Mouse (Mus musculus) ES-E14 (cell line): ENCODE data around the gene Tubgcp6. TPM values are rescaled to one million over a fixed set of nuclear protein-coding genes. Genes with fewer than 3 reads are reported as not detected.

Source experiments
- DNase-seq: peaks from one replicate; pipeline ENCODE4 v3.0.0-alpha.2; 2013; ENCODE audit warnings: low read depth, low spot score
- H3K27ac ChIP-seq: 2 replicates; pipeline ENCODE4 v1.5.1; 2012; ENCODE audit warnings: low read depth, mild to moderate bottlenecking, low read length, moderate library complexity, mixed read lengths; ENCODE audit not compliant: poor library complexity, insufficient read depth, severe bottlenecking
- H3K36me3 ChIP-seq: 2 replicates; pipeline ENCODE4 v1.6.1; 2012; ENCODE audit warnings: mild to moderate bottlenecking, low read length, moderate library complexity, mixed read lengths; ENCODE audit not compliant: control insufficient read depth, poor library complexity, insufficient read depth, severe bottlenecking
- H3K4me1 ChIP-seq, 2 experiments: fragments of 150-350 bp in 1 of 2; sonication (generic) in 1 of 2; 2 replicates each; pipeline ENCODE4 v1.6.1; 2012; ENCODE audit warnings: low read length in 2 of 2, mild to moderate bottlenecking in 1 of 2, mixed read lengths in 1 of 2; ENCODE audit not compliant: control insufficient read depth in 2 of 2, insufficient read depth in 2 of 2, poor library complexity in 1 of 2
- H3K4me3 ChIP-seq, 2 experiments: fragments of 150-350 bp in 1 of 2; sonication (generic) in 1 of 2; 2 replicates each; pipeline ENCODE4 v1.5.1; 2012; ENCODE audit warnings: low read length in 2 of 2, low read depth in 1 of 2, mild to moderate bottlenecking in 1 of 2, mixed read lengths in 1 of 2; ENCODE audit not compliant: insufficient read depth in 1 of 2, poor library complexity in 1 of 2, severe bottlenecking in 1 of 2
- H3K9ac ChIP-seq: 2 replicates; pipeline ENCODE4 v1.6.1; 2012; ENCODE audit warnings: low read depth, mild to moderate bottlenecking, low read length, mixed read lengths; ENCODE audit not compliant: poor library complexity, insufficient read depth, severe bottlenecking
- H3K9me3 ChIP-seq: fragments of 150-350 bp; sonication (generic); 2 replicates; pipeline ENCODE4 v1.6.1; 2012; ENCODE audit warnings: low read depth, mild to moderate bottlenecking, low read length; ENCODE audit not compliant: control insufficient read depth, insufficient read depth
- CHD2 ChIP-seq: IDR thresholded peaks from 2 replicates; pipeline ENCODE4 v1.6.1; 2014; ENCODE audit warnings: mild to moderate bottlenecking, low read depth, low read length, inconsistent platforms
- HCFC1 ChIP-seq: IDR thresholded peaks from 2 replicates; pipeline ENCODE4 v1.6.1; 2012; ENCODE audit warnings: low read length, inconsistent platforms, borderline replicate concordance; ENCODE audit not compliant: insufficient read depth
- MAFK ChIP-seq: IDR thresholded peaks from 2 replicates; pipeline ENCODE4 v1.6.1; 2014; ENCODE audit warnings: mild to moderate bottlenecking, low read depth, low read length, inconsistent platforms; ENCODE audit not compliant: insufficient read depth
- ZC3H11A ChIP-seq: IDR thresholded peaks from 2 replicates; pipeline ENCODE4 v1.6.1; 2012; ENCODE audit warnings: low read depth, mild to moderate bottlenecking, inconsistent platforms, low read length, borderline replicate concordance
- ZNF384 ChIP-seq: IDR thresholded peaks from 2 replicates; pipeline ENCODE4 v1.6.1; 2012; ENCODE audit warnings: low read depth, low read length, inconsistent platforms
- in situ Hi-C, 2 experiments: fragments of 600-800 bp; cut with MboI; formaldehyde crosslinking; loops; one replicate each; pipeline ENCODE4 v1.15.1; 2025; ENCODE audit warnings: low sequenced_read_pairs in 2 of 2, inconsistent platforms in 1 of 2; ENCODE audit not compliant: unreplicated experiment in 2 of 2
- total RNA-seq: library from RNA; depleted of rRNA; stranded (reverse); fragments of 300-350 nt; gene quantifications from 2 replicates; pipeline ENCODE4 v1.2.3, GENCODE M21; 2012

The Tubgcp6 gene
- total RNA-seq, 1 experiment = 37.3 TPM

DNA sequence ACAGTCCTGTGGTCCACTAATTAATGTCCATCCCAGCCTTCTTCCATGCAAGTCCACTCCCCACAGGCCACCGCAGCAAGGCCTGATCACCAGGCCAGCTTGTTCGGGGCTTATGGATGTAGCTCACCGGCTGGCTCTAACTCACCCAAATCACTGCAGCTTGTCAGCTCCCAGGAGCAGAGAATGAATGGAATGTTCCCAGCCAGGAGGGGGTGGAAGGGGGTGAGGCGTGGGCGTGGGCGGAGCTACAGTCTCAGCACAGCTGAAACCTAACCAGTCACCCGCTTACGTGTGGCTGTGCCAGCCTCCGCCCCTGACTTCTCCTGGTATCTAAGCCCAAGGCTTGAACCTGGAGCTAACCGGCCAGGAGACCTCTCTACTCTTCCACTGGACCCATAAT is 46.5 kb upstream of the Tubgcp6 start:
- no peak for DNase-seq
- Histone ChIP-seq H3K4me3 (peak overlapping the region in 1 of 2 experiments; percentile 14; a peak in 1 of 4 replicates), H3K9me3 (no peaks in the 10 kb centered on the region), H3K27ac (no peak overlapping the region), H3K4me1 (peaks cover 2 to 46% of the 10 kb centered on the region in 2 experiments; a peak in 3 of 4 replicates), H3K36me3 (peaks cover 45% of the 10 kb centered on the region), H3K9ac (0 out of 2 replicates have a peak overlapping the region, but pooled peaks have one; percentile 35)
- TF ChIP-seq ZNF384 = no peak
- TF ChIP-seq MAFK = no peak
- in situ Hi-C loops = no loop called here

DNA sequence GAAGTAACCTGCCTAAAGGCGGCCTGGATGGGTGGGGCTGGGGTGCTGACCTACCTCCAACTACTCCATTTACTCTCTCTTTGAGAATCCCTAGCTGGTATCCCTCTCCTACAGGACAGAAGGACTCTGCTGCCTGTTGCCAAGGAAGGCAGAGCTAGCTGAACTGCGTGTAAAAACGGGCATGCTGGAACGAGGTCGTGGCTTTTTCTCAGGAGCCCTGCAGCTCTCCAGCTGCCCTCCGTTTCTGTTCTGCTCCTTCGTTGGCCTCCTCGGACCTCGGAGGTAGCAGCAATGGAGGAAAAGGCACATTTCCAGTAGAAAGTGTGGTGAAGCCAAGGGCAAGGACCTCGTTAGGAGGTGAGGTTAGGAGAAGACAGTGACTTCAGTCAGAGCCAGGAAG is 46.0 kb upstream of the Tubgcp6 start:
- no peak for DNase-seq
- peak overlapping the region in 1 of 2 experiments; percentile 14; a peak in 1 of 4 replicates for H3K4me3 ChIP-seq
- TF ChIP-seq MAFK = no peak
- TF ChIP-seq CHD2 = no peak
- no peak for TF ChIP-seq HCFC1
- TF ChIP-seq ZNF384 = no peak
- TF ChIP-seq ZC3H11A = no peak
- no peaks in the 10 kb centered on the region for H3K9me3 ChIP-seq
- peaks cover 2 to 42% of the 10 kb centered on the region in 2 experiments; a peak in 3 of 4 replicates for H3K4me1 ChIP-seq
- H3K27ac ChIP-seq = no peak overlapping the region
- H3K36me3 ChIP-seq = peaks cover 50% of the 10 kb centered on the region
- no peak overlapping the region for H3K9ac ChIP-seq
- in situ Hi-C loops = no loop called here

DNA sequence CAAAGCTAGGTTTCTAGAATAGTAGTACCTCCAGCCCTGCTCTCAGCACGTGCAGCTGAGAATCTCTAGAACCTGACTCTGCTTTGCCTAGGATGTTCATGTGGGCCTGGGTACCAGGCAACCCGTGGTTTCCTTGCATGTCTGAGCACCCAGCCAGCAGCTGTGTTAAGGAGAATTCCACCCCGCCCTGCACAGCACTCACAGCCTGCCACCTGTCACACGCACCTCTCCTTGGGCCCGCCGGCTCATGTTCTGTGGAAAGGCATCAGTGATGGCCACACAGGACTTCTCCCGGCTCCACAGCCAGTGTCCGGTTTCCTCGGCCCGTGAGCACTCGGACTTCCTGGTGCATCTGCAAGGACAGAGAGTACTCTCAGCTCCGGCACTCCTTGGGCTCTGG is 42.6 kb upstream of the Tubgcp6 start:
- TF ChIP-seq ZC3H11A = no peak
- no peak for TF ChIP-seq MAFK
- TF ChIP-seq CHD2 = no peak
- TF ChIP-seq HCFC1 = no peak
- TF ChIP-seq ZNF384 = no peak
- in situ Hi-C loops = no loop called here
- Histone ChIP-seq H3K9ac (no peak overlapping the region), H3K4me3 (no peak overlapping the region), H3K36me3 (peaks cover 75% of the 10 kb centered on the region), H3K27ac (no peak overlapping the region), H3K4me1 (peaks cover 0 to 43% of the 10 kb centered on the region in 2 experiments; a peak in 3 of 4 replicates), H3K9me3 (no peaks in the 10 kb centered on the region)
- no peak for DNase-seq

DNA sequence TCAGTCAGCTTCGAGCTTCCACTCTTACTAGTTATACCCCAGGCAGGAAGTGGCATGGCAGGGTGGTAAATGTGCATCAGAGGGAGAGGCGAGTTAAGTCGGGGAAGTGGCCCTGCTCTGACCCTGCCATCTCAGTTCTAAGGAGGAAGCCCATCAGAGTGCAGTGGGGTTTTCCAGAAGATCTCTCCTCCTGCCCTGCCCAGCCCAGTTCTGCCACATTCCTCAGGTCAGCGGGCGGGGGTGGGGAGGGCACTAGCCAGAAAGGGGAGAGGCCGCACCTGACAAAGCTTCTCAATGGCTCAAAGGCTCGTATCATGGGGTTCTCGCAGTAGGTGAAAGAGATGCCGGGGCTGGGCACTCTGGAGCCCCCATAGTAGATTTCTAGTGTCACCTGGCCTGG is 38.5 kb upstream of the Tubgcp6 start:
- peaks cover 0 to 30% of the 10 kb centered on the region in 2 experiments; a peak in 2 of 4 replicates for H3K4me1 ChIP-seq
- H3K9me3 ChIP-seq = no peaks in the 10 kb centered on the region
- H3K4me3 ChIP-seq = no peak overlapping the region
- TF ChIP-seq CHD2 = no peak
- no peak for DNase-seq
- no peak overlapping the region for H3K9ac ChIP-seq
- no peak overlapping the region for H3K27ac ChIP-seq
- H3K36me3 ChIP-seq = peaks cover 90% of the 10 kb centered on the region
- in situ Hi-C loops = no loop called here

DNA sequence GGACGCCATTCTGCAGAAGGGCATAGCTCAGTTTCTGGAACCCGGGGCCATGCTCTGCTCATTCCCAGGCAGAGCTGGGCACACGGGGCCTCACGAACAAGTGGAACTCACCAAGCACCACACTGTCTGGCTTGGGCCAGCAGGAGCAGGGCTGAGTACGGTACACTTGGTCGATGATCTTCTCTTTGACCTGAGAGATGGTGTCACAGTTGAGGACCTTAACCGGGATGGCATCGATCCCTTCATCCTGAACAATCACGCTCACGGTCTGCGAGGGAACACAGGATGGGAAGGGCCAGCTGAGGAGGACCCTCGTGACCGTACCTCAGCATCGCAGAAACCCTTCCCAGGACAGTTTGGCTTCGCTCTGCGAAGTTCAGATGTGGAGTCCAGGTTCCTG is 35.6 kb upstream of the Tubgcp6 start:
- no peaks in the 10 kb centered on the region for H3K9me3 ChIP-seq
- no peak overlapping the region for H3K4me3 ChIP-seq
- no peak for DNase-seq
- TF ChIP-seq HCFC1 (no peak), ZNF384 (no peak), CHD2 (no peak), ZC3H11A (no peak), MAFK (no peak)
- no peak overlapping the region for H3K27ac ChIP-seq
- in situ Hi-C loops = no loop called here
- H3K4me1 ChIP-seq = peaks cover 0 to 32% of the 10 kb centered on the region in 2 experiments; a peak in 2 of 4 replicates
- H3K36me3 ChIP-seq = peaks cover 80% of the 10 kb centered on the region
- H3K9ac ChIP-seq = no peak overlapping the region
